Mouse (Mus musculus) WW6 (cell line): ENCODE measurements around the gene Arid1b.
A peak's percentile ranks its signal among the peaks of the same experiment; 100 is the strongest.

Experiments
- DNase-seq: peaks from one replicate; pipeline ENCODE4 v3.0.0-alpha.2; 2013; ENCODE audit warnings: low read depth, low spot score

Gene Arid1b

GRCm38 (mm10) chr17:5188400-5188799 is 194.3 kb downstream of the Arid1b start:
- no peak for DNase-seq

GRCm38 (mm10) chr17:5189551-5190351 is 195.6 kb downstream of the Arid1b start:
- peak; percentile 84 for DNase-seq

- peak; percentile 14 for DNase-seq
Observed at GRCm38 (mm10) chr17:5190367-5190766, 196.2 kb downstream of the Arid1b start.

GRCm38 (mm10) chr17:5194157-5194916 is 200.2 kb downstream of the Arid1b start:
- no peak for DNase-seq

- no peak for DNase-seq
Observed at GRCm38 (mm10) chr17:5195397-5195796, 201.3 kb downstream of the Arid1b start.

- no peak for DNase-seq
Observed at GRCm38 (mm10) chr17:5196005-5196404, 201.9 kb downstream of the Arid1b start.

- DNase-seq = no peak
Observed at GRCm38 (mm10) chr17:5196508-5196907, 202.4 kb downstream of the Arid1b start.

- DNase-seq = no peak
Observed at GRCm38 (mm10) chr17:5197083-5197482, 203.0 kb downstream of the Arid1b start.

- DNase-seq = no peak
Observed at GRCm38 (mm10) chr17:5197765-5198164, 203.6 kb downstream of the Arid1b start.

- DNase-seq = no peak
Observed at GRCm38 (mm10) chr17:5198252-5198651, 204.1 kb downstream of the Arid1b start.

GRCm38 (mm10) chr17:5198811-5199210 is 204.7 kb downstream of the Arid1b start:
- no peak for DNase-seq

GRCm38 (mm10) chr17:5200638-5201037 is 206.5 kb downstream of the Arid1b start:
- DNase-seq = no peak

GRCm38 (mm10) chr17:5201859-5202598 is 207.9 kb downstream of the Arid1b start:
- no peak for DNase-seq

GRCm38 (mm10) chr17:5202756-5203155 is 208.6 kb downstream of the Arid1b start:
- DNase-seq = no peak

GRCm38 (mm10) chr17:5203346-5204102 is 209.4 kb downstream of the Arid1b start:
- DNase-seq = no peak

GRCm38 (mm10) chr17:5204103-5204665 is 210.1 kb downstream of the Arid1b start:
- DNase-seq = no peak

- no peak for DNase-seq
Observed at GRCm38 (mm10) chr17:5205163-5205581, 211.0 kb downstream of the Arid1b start.

- no peak for DNase-seq
Observed at GRCm38 (mm10) chr17:5206731-5207130, 212.6 kb downstream of the Arid1b start.

- DNase-seq = no peak
Observed at GRCm38 (mm10) chr17:5207881-5208280, 213.7 kb downstream of the Arid1b start.

- DNase-seq = no peak
Observed at GRCm38 (mm10) chr17:5208362-5208761, 214.2 kb downstream of the Arid1b start.

GRCm38 (mm10) chr17:5209076-5209475 is 214.9 kb downstream of the Arid1b start:
- DNase-seq = no peak
